Mouse (Mus musculus): Measurements from ENCODE around the gene Hoxd8. TPM values are rescaled to one million over a fixed set of nuclear protein-coding genes. Genes with fewer than 3 reads are reported as not detected.

Hoxd8 gene
- polyA plus RNA-seq, 1 experiment from 2014 or later = 0.04 TPM

- H3K4me1 ChIP-seq (ENCODE audit: control insufficient read depth, low read depth, low read length) = no peaks in the 10 kb centered on the region
- WGBS (ENCODE audit: insufficient replicate concordance) = 3% methylated on average over 26 of the region's 26 CpGs
- H3K4me3 ChIP-seq (ENCODE audit: low read depth, low read length) = no peak overlapping the region
- no peak overlapping the region for H3K4me2 ChIP-seq (ENCODE audit: low read depth, low read length)
- no peaks in the 10 kb centered on the region for H3K9me3 ChIP-seq (replicated peaks; ENCODE audit: control insufficient read depth, low read length)
- ATAC-seq (ENCODE audit: low read depth) = no peak
- no peaks in the 10 kb centered on the region for H3K36me3 ChIP-seq (ENCODE audit: control insufficient read depth, insufficient read depth)
- peaks cover 84% of the 10 kb centered on the region for H3K27me3 ChIP-seq (ENCODE audit: control insufficient read depth, insufficient read depth, low read depth, low read length)
- no peak overlapping the region for H3K9ac ChIP-seq (ENCODE audit: low read depth, low read length)
- H3K27ac ChIP-seq (ENCODE audit: low read length) = no peak overlapping the region
Measured at GRCm38 (mm10) chr2:74715504-74716241, 11.3 kb downstream of the Hoxd8 start.

- Histone ChIP-seq H3K9ac (ENCODE audit: low read depth, low read length) (no peak overlapping the region), H3K4me2 (ENCODE audit: low read depth, low read length) (no peak overlapping the region), H3K4me3 (ENCODE audit: low read depth, low read length) (no peak overlapping the region), H3K4me1 (ENCODE audit: control insufficient read depth, low read depth, low read length) (no peaks in the 10 kb centered on the region), H3K27ac (ENCODE audit: low read length) (no peak overlapping the region), H3K27me3 (ENCODE audit: control insufficient read depth, insufficient read depth, low read depth, low read length) (peaks cover 80% of the 10 kb centered on the region), H3K36me3 (ENCODE audit: control insufficient read depth, insufficient read depth) (no peaks in the 10 kb centered on the region), H3K9me3 (replicated peaks; ENCODE audit: control insufficient read depth, low read length) (no peaks in the 10 kb centered on the region)
- WGBS (ENCODE audit: insufficient replicate concordance) = 7% methylated on average over 2 of the region's 2 CpGs
- no peak for ATAC-seq (ENCODE audit: low read depth)
Measured at GRCm38 (mm10) chr2:74720384-74720783, 16.0 kb downstream of the Hoxd8 start.

- H3K4me2 ChIP-seq (ENCODE audit: low read depth, low read length) = no peak overlapping the region
- no peak overlapping the region for H3K9ac ChIP-seq (ENCODE audit: low read depth, low read length)
- no peak for ATAC-seq (ENCODE audit: low read depth)
- no peaks in the 10 kb centered on the region for H3K36me3 ChIP-seq (ENCODE audit: control insufficient read depth, insufficient read depth)
- H3K4me3 ChIP-seq (ENCODE audit: low read depth, low read length) = no peak overlapping the region
- H3K27me3 ChIP-seq (ENCODE audit: control insufficient read depth, insufficient read depth, low read depth, low read length) = peaks cover 80% of the 10 kb centered on the region
- 45% methylated on average over 5 of the region's 5 CpGs for WGBS (ENCODE audit: insufficient replicate concordance)
- H3K4me1 ChIP-seq (ENCODE audit: control insufficient read depth, low read depth, low read length) = no peaks in the 10 kb centered on the region
- H3K9me3 ChIP-seq (replicated peaks; ENCODE audit: control insufficient read depth, low read length) = no peaks in the 10 kb centered on the region
- H3K27ac ChIP-seq (ENCODE audit: low read length) = no peak overlapping the region
Measured at GRCm38 (mm10) chr2:74720955-74721491, 16.6 kb downstream of the Hoxd8 start.

GRCm38 (mm10) chr2:74721882-74722281 lies 17.5 kb downstream of the Hoxd8 start:
- Histone ChIP-seq H3K4me1 (ENCODE audit: control insufficient read depth, low read depth, low read length) (no peaks in the 10 kb centered on the region), H3K36me3 (ENCODE audit: control insufficient read depth, insufficient read depth) (no peaks in the 10 kb centered on the region), H3K27me3 (ENCODE audit: control insufficient read depth, insufficient read depth, low read depth, low read length) (peaks cover 82% of the 10 kb centered on the region), H3K27ac (ENCODE audit: low read length) (no peak overlapping the region), H3K9me3 (replicated peaks; ENCODE audit: control insufficient read depth, low read length) (no peaks in the 10 kb centered on the region), H3K4me2 (ENCODE audit: low read depth, low read length) (no peak overlapping the region), H3K9ac (ENCODE audit: low read depth, low read length) (no peak overlapping the region), H3K4me3 (ENCODE audit: low read depth, low read length) (no peak overlapping the region)
- WGBS (ENCODE audit: insufficient replicate concordance) = 20% methylated on average over 6 of the region's 6 CpGs
- ATAC-seq (ENCODE audit: low read depth) = no peak

DNA sequence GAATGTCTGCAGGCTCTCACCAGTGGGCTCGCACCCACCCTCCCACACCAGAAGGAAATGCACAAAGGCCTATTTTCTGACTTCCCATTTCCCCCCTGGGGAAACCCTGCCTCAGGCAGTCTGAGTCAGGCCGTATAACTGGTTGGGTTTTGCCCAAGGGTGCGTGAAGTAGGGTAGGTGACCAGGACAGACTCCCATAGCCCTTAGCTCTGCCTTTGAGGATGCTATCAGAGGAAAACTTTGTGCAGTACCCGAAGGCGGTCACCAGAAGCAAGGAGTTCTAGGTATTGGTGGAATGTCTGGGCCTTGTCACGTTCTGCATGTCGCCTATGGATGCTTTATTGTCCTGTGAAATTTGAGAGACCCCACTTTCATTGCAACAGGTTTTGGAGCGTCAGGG lies 18.5 kb downstream of the Hoxd8 start:
- WGBS (ENCODE audit: insufficient replicate concordance) = 14% methylated on average over 8 of the region's 8 CpGs
- Histone ChIP-seq H3K9ac (ENCODE audit: low read depth, low read length) (no peak overlapping the region), H3K4me1 (ENCODE audit: control insufficient read depth, low read depth, low read length) (no peaks in the 10 kb centered on the region), H3K9me3 (replicated peaks; ENCODE audit: control insufficient read depth, low read length) (no peaks in the 10 kb centered on the region), H3K4me2 (ENCODE audit: low read depth, low read length) (no peak overlapping the region), H3K4me3 (ENCODE audit: low read depth, low read length) (no peak overlapping the region), H3K27me3 (ENCODE audit: control insufficient read depth, insufficient read depth, low read depth, low read length) (peaks cover 86% of the 10 kb centered on the region), H3K27ac (ENCODE audit: low read length) (no peak overlapping the region), H3K36me3 (ENCODE audit: control insufficient read depth, insufficient read depth) (no peaks in the 10 kb centered on the region)
- no peak for ATAC-seq (ENCODE audit: low read depth)

DNA sequence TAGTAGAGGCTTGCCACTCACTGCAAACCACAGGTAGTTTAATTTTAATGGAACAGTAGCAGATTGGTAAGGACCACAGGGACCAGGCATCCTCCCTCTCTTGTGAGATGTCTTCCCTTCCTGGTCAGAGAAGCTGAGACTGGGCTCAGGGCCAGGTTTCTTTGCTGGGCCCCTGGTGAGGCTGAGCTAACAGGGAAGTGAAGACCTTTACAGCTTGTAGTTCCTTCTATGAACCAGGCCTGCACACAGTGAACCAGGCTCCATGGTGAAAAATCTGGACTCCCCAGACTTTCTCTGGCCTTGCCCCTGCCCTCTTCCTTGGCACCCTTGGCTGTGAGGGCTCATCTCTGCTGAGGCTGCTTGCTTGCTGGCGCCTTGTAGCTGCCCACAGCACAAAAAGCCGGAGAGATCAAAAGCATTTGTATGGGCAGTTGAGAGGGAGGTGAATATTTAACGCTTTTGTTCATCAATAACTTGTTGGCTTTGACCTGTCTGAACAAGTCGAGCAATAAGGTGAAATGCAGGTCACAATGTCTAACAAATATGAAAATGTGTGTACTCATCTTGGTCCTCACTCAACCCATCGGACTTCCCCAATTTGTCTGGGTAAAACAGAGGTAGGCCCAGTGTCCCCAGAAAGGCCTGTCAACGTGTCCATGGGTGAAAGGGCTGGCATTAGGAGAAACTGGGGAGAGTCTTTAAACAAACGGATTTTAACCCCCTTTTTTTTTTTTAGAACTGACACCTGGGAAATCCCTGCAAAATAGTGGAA lies 20.0 kb downstream of the Hoxd8 start:
- H3K9me3 ChIP-seq (replicated peaks; ENCODE audit: control insufficient read depth, low read length) = no peaks in the 10 kb centered on the region
- H3K27me3 ChIP-seq (ENCODE audit: control insufficient read depth, insufficient read depth, low read depth, low read length) = peaks cover 89% of the 10 kb centered on the region
- 35% methylated on average over 7 of the region's 7 CpGs for WGBS (ENCODE audit: insufficient replicate concordance)
- no peak for ATAC-seq (ENCODE audit: low read depth)
- no peaks in the 10 kb centered on the region for H3K4me1 ChIP-seq (ENCODE audit: control insufficient read depth, low read depth, low read length)
- no peak overlapping the region for H3K27ac ChIP-seq (ENCODE audit: low read length)
- H3K4me2 ChIP-seq (ENCODE audit: low read depth, low read length) = no peak overlapping the region
- H3K4me3 ChIP-seq (ENCODE audit: low read depth, low read length) = no peak overlapping the region
- H3K36me3 ChIP-seq (ENCODE audit: control insufficient read depth, insufficient read depth) = no peaks in the 10 kb centered on the region
- H3K9ac ChIP-seq (ENCODE audit: low read depth, low read length) = no peak overlapping the region

DNA sequence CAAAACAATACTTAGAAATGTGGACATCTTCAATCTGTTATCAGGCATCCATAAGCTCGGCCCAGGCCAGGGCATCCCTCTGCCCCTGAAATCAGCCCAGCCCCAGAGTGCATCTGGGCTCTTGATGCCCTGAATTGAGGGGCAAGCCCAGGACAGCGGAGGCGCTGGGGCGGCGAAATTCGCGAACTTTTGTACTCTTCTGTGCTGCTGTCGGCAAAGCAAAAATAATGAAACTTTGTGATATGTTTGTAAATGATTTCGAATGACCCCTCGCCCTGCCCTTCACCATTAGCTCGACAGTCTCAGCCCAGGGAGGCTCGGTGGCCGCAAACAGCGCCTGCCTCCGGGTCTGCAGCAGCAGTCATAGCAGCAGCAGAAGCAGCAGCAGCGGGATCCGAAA lies 20.8 kb downstream of the Hoxd8 start:
- H3K9me3 ChIP-seq (replicated peaks; ENCODE audit: control insufficient read depth, low read length) = no peaks in the 10 kb centered on the region
- H3K27ac ChIP-seq (ENCODE audit: low read length) = no peak overlapping the region
- no peak for ATAC-seq (ENCODE audit: low read depth)
- H3K4me2 ChIP-seq (ENCODE audit: low read depth, low read length) = no peak overlapping the region
- H3K4me1 ChIP-seq (ENCODE audit: control insufficient read depth, low read depth, low read length) = no peaks in the 10 kb centered on the region
- no peak overlapping the region for H3K4me3 ChIP-seq (ENCODE audit: low read depth, low read length)
- no peaks in the 10 kb centered on the region for H3K36me3 ChIP-seq (ENCODE audit: control insufficient read depth, insufficient read depth)
- H3K27me3 ChIP-seq (ENCODE audit: control insufficient read depth, insufficient read depth, low read depth, low read length) = peaks cover 87% of the 10 kb centered on the region
- no peak overlapping the region for H3K9ac ChIP-seq (ENCODE audit: low read depth, low read length)
- WGBS (ENCODE audit: insufficient replicate concordance) = 29% methylated on average over 17 of the region's 17 CpGs

DNA sequence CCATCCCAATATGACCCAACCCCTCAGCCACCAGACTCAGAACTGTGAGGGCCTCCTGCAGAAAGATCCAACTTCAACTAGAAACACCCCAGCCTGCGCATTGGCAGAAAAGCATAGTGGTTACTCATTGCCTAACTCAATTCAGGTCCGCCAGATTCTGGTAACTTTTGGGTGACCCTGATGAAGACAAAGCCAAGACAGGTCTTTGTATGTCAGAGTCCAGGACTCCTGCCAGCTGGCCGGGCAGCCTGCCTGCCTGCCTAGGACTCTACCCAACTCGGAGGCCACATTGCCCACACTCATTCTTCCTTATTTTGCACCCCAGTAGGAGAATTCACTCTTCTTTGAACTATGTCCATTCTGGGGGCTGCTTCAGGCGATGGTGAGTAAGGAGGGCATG lies 22.1 kb downstream of the Hoxd8 start, which contains the start of gene Gm28230:
Gene Gm28230, plus strand, starts transcription at position 178 of the 400 bp plus-strand sequence.
- no peak for ATAC-seq (ENCODE audit: low read depth)
- Histone ChIP-seq H3K27me3 (ENCODE audit: control insufficient read depth, insufficient read depth, low read depth, low read length) (peaks cover 92% of the 10 kb centered on the region), H3K9ac (ENCODE audit: low read depth, low read length) (no peak within 1 kb of the TSS), H3K27ac (ENCODE audit: low read length) (no peak within 1 kb of the TSS), H3K4me2 (ENCODE audit: low read depth, low read length) (peak within 1 kb of the TSS; percentile 8), H3K4me3 (ENCODE audit: low read depth, low read length) (no peak within 1 kb of the TSS), H3K36me3 (ENCODE audit: control insufficient read depth, insufficient read depth) (no peaks in the 10 kb centered on the region), H3K4me1 (ENCODE audit: control insufficient read depth, low read depth, low read length) (no peaks in the 10 kb centered on the region), H3K9me3 (replicated peaks; ENCODE audit: control insufficient read depth, low read length) (no peaks in the 10 kb centered on the region)
- 41% methylated on average over 5 of the region's 5 CpGs for WGBS (ENCODE audit: insufficient replicate concordance)

Measured in liver, embryonic 16.5 days (tissue).